In the genomic region with DNA sequence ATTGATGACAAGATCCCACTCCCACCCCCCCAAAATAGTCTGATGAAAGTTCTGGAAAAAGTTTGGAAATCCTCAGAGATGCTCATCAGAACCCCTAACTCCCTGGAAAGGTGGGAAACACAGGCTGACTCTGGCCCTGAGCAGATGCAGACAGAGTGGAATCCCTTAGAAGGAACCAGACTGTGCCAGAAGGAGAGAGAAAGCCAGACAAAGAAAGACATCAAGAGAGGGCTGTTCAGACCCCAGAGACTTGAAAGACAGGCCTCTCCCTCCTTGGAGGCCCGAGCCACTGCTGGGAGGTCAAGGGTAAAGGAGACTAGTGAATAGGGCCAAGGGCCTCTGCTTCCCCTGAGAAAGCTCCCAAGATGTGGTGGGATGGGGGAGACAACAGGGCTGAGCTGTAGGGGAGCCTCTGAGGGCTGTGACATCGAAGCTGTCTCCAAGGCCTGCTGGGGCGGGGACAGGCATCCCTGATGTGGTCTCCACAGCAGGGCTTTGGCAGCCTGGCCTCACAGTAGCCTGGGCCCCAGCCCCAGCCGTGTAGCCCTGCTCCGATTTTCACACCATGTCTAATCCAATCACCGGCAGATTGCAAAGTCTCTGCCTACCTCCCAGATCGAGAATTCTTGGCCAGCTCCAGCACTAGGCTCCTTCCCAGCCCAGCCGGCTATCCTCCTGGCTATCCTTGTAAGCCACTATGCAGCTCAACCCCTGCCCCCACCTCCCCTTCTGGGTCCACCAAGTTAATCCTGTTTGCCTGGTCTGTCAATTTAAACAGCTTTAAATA, we compare ENCODE assay signal across 10 mouse cellular contexts.
A peak's percentile ranks its signal among the peaks of the same experiment; 100 is the strongest.
DNase-seq lines count a peak whose midpoint lies in the region; ATAC-seq lines count a peak whose summit lies in the region.
"Had no signal": no experiment of that assay in that cellular context is flagged by ENCODE, and none has a peak within 500 bp of the region (broad histone marks: within the 10 kb centered on the region; RNA-seq: fewer than 3 reads in every experiment).

No protein-coding gene starts in this region.

- no peak overlapping the region for H3K4me3 ChIP-seq in heart, embryonic 11.5 days (ENCODE audit: low read depth, low read length)
- H3K4me3 ChIP-seq in midbrain, embryonic 16.5 days (ENCODE audit: low read depth, low read length): no peak overlapping the region
- H3K4me3 ChIP-seq: liver, embryonic 15.5 days had no signal

- no peak overlapping the region for H3K27ac ChIP-seq in heart, embryonic 11.5 days (ENCODE audit: low read depth, low read length)
- H3K27ac ChIP-seq in midbrain, embryonic 16.5 days (ENCODE audit: low read length): no peak overlapping the region
- H3K27ac ChIP-seq: liver, embryonic 15.5 days had no signal

- 0 out of 2 replicates have a peak, but pooled peaks have one; percentile 44 for ATAC-seq in heart, embryonic 11.5 days (replicated peaks; ENCODE audit: insufficient number of reproducible peaks, low FRiP score, low TSS enrichment)
- peak; percentile 94 for ATAC-seq in midbrain, embryonic 16.5 days

- H3K36me3 ChIP-seq in heart, embryonic 11.5 days (ENCODE audit: control insufficient read depth, insufficient read depth, low read length): no peaks in the 10 kb centered on the region
- no peaks in the 10 kb centered on the region for H3K36me3 ChIP-seq in midbrain, embryonic 16.5 days (ENCODE audit: control insufficient read depth, insufficient read depth, low read length)
- H3K36me3 ChIP-seq: liver, embryonic 15.5 days had no signal

- peaks cover 25% of the 10 kb centered on the region for H3K4me1 ChIP-seq in heart, embryonic 11.5 days (ENCODE audit: control insufficient read depth, insufficient read depth, low read length)
- peaks cover 5% of the 10 kb centered on the region; the same call in 1 of the 2 replicates for H3K4me1 ChIP-seq in midbrain, embryonic 16.5 days (ENCODE audit: control insufficient read depth, insufficient read depth, low read length)

- no peak overlapping the region for H3K9ac ChIP-seq in heart, embryonic 11.5 days (ENCODE audit: low read depth, low read length)
- H3K9ac ChIP-seq in midbrain, embryonic 16.5 days (ENCODE audit: low read depth, low read length): no peak overlapping the region
- H3K9ac ChIP-seq: liver, embryonic 15.5 days had no signal

- WGBS in heart, embryonic 11.5 days (ENCODE audit: insufficient replicate concordance): 21% methylated on average over 8 of the region's 8 CpGs
- WGBS in midbrain, embryonic 16.5 days: 9% methylated on average over 8 of the region's 8 CpGs

- H3K27me3 ChIP-seq in heart, embryonic 11.5 days (ENCODE audit: control insufficient read depth, insufficient read depth, low read length): no peaks in the 10 kb centered on the region
- no peaks in the 10 kb centered on the region for H3K27me3 ChIP-seq in midbrain, embryonic 16.5 days (ENCODE audit: control insufficient read depth, insufficient read depth, low read depth, low read length)

- no peak for DNase-seq in heart, postnatal 4 days
- peak; percentile 42 for DNase-seq in brain, embryonic 18.5 days (ENCODE audit: low read depth, low spot score)
- DNase-seq in forelimb bud, embryonic 11.5 days (ENCODE audit: low read depth, low spot score): peak; percentile 19
- DNase-seq in urinary bladder, postnatal 25 days (ENCODE audit: low spot score): no peak
- no peak for DNase-seq in kidney, adult 18-20 months
- no peak for DNase-seq in spleen, postnatal 10 days (ENCODE audit: low spot score in 2 of 2)
- DNase-seq: adrenal gland, adult 8-10 months had no signal

- no peaks in the 10 kb centered on the region for H3K9me3 ChIP-seq in heart, embryonic 11.5 days (replicated peaks; ENCODE audit: control insufficient read depth, low read length)
- H3K9me3 ChIP-seq in midbrain, embryonic 16.5 days (replicated peaks; ENCODE audit: control insufficient read depth, low read length, poor library complexity, severe bottlenecking): no peaks in the 10 kb centered on the region
- H3K9me3 ChIP-seq: liver, embryonic 15.5 days had no signal

- no peak overlapping the region for H3K4me2 ChIP-seq in heart, embryonic 11.5 days
- no peak overlapping the region for H3K4me2 ChIP-seq in midbrain, embryonic 16.5 days (ENCODE audit: low read length)
- H3K4me2 ChIP-seq: liver, embryonic 15.5 days had no signal

Comparison
In these comparisons a context has a peak if more than half of its experiments do, and no peak if none do; other contexts are left out.
1. DNase-seq: peak in brain, embryonic 18.5 days (single experiment) and forelimb bud, embryonic 11.5 days (single experiment); none in heart, postnatal 4 days (single experiment), urinary bladder, postnatal 25 days (single experiment), kidney, adult 18-20 months (single experiment) and spleen, postnatal 10 days (0 of 2).